Comparison of ENCODE assay signal across 8 mouse cellular contexts in genomic region chr1:134774728-134775287, GRCm38 (mm10).
DNase-seq lines count a peak whose midpoint lies in the region; ATAC-seq lines count a peak whose summit lies in the region.

No protein-coding gene starts in this region.

- H3K27ac ChIP-seq in forebrain, embryonic 10.5 days: peak overlapping the region; percentile 70
- H3K27ac ChIP-seq in forebrain, embryonic 15.5 days (replicated peaks): no peak overlapping the region
- peak overlapping the region in 1 of 2 experiments; percentile 42; a peak in 2 of 4 replicates for H3K27ac ChIP-seq in heart, embryonic 14.5 days (replicated peaks in 1 of 2; ENCODE audit: control insufficient read depth in 1 of 2, insufficient read depth in 1 of 2, low read depth in 2 of 2, low read length in 2 of 2)

- 58% methylated on average over 6 of the region's 6 CpGs for WGBS in forebrain, embryonic 10.5 days
- 59% methylated on average over 6 of the region's 6 CpGs for WGBS in forebrain, embryonic 15.5 days
- WGBS in heart, embryonic 14.5 days: 64% methylated on average over 6 of the region's 6 CpGs

- H3K4me2 ChIP-seq in forebrain, embryonic 15.5 days (replicated peaks): no peak overlapping the region
- no peak overlapping the region for H3K4me2 ChIP-seq in heart, embryonic 14.5 days (ENCODE audit: low read length)

- peaks cover 46% of the 10 kb centered on the region for H3K4me1 ChIP-seq in forebrain, embryonic 10.5 days
- H3K4me1 ChIP-seq in forebrain, embryonic 15.5 days: no peaks in the 10 kb centered on the region
- peaks cover 27 to 36% of the 10 kb centered on the region in 2 experiments for H3K4me1 ChIP-seq in heart, embryonic 14.5 days (ENCODE audit: control insufficient read depth in 2 of 2, insufficient read depth in 2 of 2, low read length in 2 of 2)

- H3K9me3 ChIP-seq in forebrain, embryonic 10.5 days: no peaks in the 10 kb centered on the region
- H3K9me3 ChIP-seq in forebrain, embryonic 15.5 days: no peaks in the 10 kb centered on the region
- no peaks in the 10 kb centered on the region for H3K9me3 ChIP-seq in heart, embryonic 14.5 days (ENCODE audit: control insufficient read depth, low read length)

- no peak overlapping the region for H3K4me3 ChIP-seq in forebrain, embryonic 10.5 days
- no peak overlapping the region for H3K4me3 ChIP-seq in forebrain, embryonic 15.5 days
- no peak overlapping the region for H3K4me3 ChIP-seq in heart, embryonic 14.5 days (ENCODE audit: control insufficient read depth in 1 of 2, insufficient read depth in 1 of 2, low read depth in 1 of 2, low read length in 2 of 2)

- H3K36me3 ChIP-seq in forebrain, embryonic 10.5 days (replicated peaks): no peaks in the 10 kb centered on the region; the same call in 1 of the 2 replicates
- peaks cover 9% of the 10 kb centered on the region for H3K36me3 ChIP-seq in forebrain, embryonic 15.5 days
- peaks cover 70% of the 10 kb centered on the region for H3K36me3 ChIP-seq in heart, embryonic 14.5 days (ENCODE audit: control insufficient read depth, insufficient read depth, low read length)

- no peak for DNase-seq in forebrain, embryonic 10.5 days (ENCODE audit: extremely low spot score, low spot score)
- DNase-seq in adipocyte (ENCODE audit: low spot score): peak; percentile 64
- DNase-seq in kidney, postnatal 4 days: peak; percentile 76 to 82
- no peak for DNase-seq in cerebellum, postnatal 4 days (ENCODE audit: low spot score in 2 of 2)
- no peak for DNase-seq in layer of hippocampus, postnatal 10 days (ENCODE audit: low spot score in 2 of 2)
- no peak for DNase-seq in ovary, postnatal 14 days (ENCODE audit: low spot score)

- no peaks in the 10 kb centered on the region for H3K27me3 ChIP-seq in forebrain, embryonic 10.5 days (ENCODE audit: poor library complexity, severe bottlenecking)
- no peaks in the 10 kb centered on the region for H3K27me3 ChIP-seq in forebrain, embryonic 15.5 days
- no peaks in the 10 kb centered on the region for H3K27me3 ChIP-seq in heart, embryonic 14.5 days (ENCODE audit: control insufficient read depth, insufficient read depth, low read length)

- no peak for ATAC-seq in forebrain, embryonic 15.5 days (replicated peaks)
- no peak for ATAC-seq in heart, embryonic 14.5 days (ENCODE audit: insufficient number of reproducible peaks, insufficient read depth, low FRiP score, low read depth)

- H3K9ac ChIP-seq in forebrain, embryonic 15.5 days (replicated peaks): no peak overlapping the region
- peak overlapping the region; percentile 21; the same call in 1 of the 2 replicates for H3K9ac ChIP-seq in heart, embryonic 14.5 days (ENCODE audit: low read length)

Comparison
In these comparisons a context has a peak if more than half of its experiments do, and no peak if none do; other contexts are left out.
1. DNase-seq: peak in adipocyte (single experiment) and kidney, postnatal 4 days (2 of 2); none in forebrain, embryonic 10.5 days (single experiment), cerebellum, postnatal 4 days (0 of 2), layer of hippocampus, postnatal 10 days (0 of 2) and ovary, postnatal 14 days (single experiment).